Mouse (Mus musculus): ENCODE results near the gene Mcrip2. TPM values are rescaled to one million over a fixed set of nuclear protein-coding genes. Genes with fewer than 3 reads are reported as not detected.
A peak's percentile ranks its signal among the peaks of the same experiment; 100 is the strongest.

Mcrip2 gene
- polyA plus RNA-seq, 1 experiment from 2014 or later = 7.3 TPM

DNA sequence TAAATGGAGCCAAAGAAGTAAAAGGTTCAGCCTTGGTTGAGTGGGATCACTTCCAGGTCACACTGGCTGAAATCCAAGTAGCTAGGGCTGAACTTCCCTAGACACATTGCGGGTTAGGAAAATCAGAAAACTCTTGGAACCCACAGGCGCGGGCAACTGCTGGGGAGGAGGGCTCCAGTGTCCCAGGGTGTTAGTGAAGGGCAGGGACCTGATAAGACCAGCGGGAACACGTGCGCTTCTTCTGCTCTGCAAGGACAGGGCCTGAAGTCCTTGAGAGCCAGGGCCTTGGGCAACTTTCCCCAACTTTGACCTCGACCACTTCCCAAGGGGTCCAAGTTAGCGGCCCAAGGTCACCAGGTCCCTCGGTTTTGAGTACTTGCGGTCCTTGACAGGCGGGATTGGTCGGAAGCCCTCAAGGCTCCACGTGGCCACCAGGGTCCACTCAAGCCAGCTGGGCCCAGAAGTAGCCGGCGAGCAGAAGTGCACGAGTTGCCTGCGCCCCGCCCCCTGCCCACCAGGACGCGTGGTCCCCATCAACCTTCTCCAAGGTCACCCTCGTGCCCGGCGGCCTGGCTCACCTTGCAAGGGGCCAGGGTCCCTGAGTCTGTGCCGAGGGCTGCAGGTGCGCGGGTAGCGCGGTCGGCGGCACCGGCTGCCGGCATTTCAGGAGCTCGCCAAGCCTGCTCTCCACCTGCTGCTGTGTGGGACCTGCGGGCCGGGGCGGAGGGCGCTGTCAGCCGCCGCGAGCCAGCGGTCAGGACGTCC, 546 bp downstream of the Mcrip2 start:
- H3K4me2 ChIP-seq (ENCODE audit: low read depth, low read length) = peak overlapping the region; percentile 99
- no peaks in the 10 kb centered on the region for H3K36me3 ChIP-seq (replicated peaks; ENCODE audit: control insufficient read depth, insufficient read depth, low read depth, low read length)
- no peaks in the 10 kb centered on the region for H3K9me3 ChIP-seq (replicated peaks; ENCODE audit: control insufficient read depth, low read length)
- DNase-seq (ENCODE audit: low spot score) (peak; percentile 44), ATAC-seq (replicated peaks; ENCODE audit: insufficient number of reproducible peaks, low FRiP score, low TSS enrichment, low read depth) (peak; percentile 44)
- no peak overlapping the region for H3K27ac ChIP-seq (replicated peaks; ENCODE audit: low read depth, low read length)
- H3K9ac ChIP-seq (replicated peaks; ENCODE audit: low read length) = peak overlapping the region; percentile 55
- under 1% methylated on average over 41 of the region's 42 CpGs for WGBS
- H3K4me3 ChIP-seq (ENCODE audit: low read depth, low read length) = peak overlapping the region; percentile 75
- no peaks in the 10 kb centered on the region for H3K27me3 ChIP-seq (ENCODE audit: control insufficient read depth, insufficient read depth, low read length)
- H3K4me1 ChIP-seq (ENCODE audit: control insufficient read depth, insufficient read depth, low read length) = peaks cover 6% of the 10 kb centered on the region

DNA sequence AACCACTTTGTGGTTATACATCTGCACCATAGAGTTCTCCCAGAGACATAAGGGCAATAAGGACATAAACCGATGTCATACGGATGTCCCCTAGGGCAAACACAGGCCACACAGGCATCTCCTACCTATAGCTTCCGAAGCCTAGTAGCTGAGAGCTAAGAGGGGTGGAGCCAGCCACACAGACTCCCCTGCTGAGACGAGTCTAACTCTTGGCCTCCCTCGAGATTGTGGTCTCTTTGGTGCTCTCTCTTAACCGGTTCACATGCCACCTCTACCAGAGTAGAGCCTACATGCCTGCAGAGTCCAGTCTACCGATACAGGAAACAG, 1.1 kb downstream of the Mcrip2 start:
- Histone ChIP-seq H3K4me1 (ENCODE audit: control insufficient read depth, insufficient read depth, low read length) (peaks cover 6% of the 10 kb centered on the region), H3K27ac (replicated peaks; ENCODE audit: low read depth, low read length) (no peak overlapping the region), H3K27me3 (ENCODE audit: control insufficient read depth, insufficient read depth, low read length) (no peaks in the 10 kb centered on the region), H3K4me2 (ENCODE audit: low read depth, low read length) (peak overlapping the region; percentile 99), H3K36me3 (replicated peaks; ENCODE audit: control insufficient read depth, insufficient read depth, low read depth, low read length) (no peaks in the 10 kb centered on the region), H3K9ac (replicated peaks; ENCODE audit: low read length) (no peak overlapping the region), H3K4me3 (ENCODE audit: low read depth, low read length) (peak overlapping the region; percentile 75), H3K9me3 (replicated peaks; ENCODE audit: control insufficient read depth, low read length) (no peaks in the 10 kb centered on the region)
- ATAC-seq (replicated peaks; ENCODE audit: insufficient number of reproducible peaks, low FRiP score, low TSS enrichment, low read depth) (no peak), DNase-seq (ENCODE audit: low spot score) (no peak)
- 12% methylated on average over 7 of the region's 7 CpGs for WGBS

DNA sequence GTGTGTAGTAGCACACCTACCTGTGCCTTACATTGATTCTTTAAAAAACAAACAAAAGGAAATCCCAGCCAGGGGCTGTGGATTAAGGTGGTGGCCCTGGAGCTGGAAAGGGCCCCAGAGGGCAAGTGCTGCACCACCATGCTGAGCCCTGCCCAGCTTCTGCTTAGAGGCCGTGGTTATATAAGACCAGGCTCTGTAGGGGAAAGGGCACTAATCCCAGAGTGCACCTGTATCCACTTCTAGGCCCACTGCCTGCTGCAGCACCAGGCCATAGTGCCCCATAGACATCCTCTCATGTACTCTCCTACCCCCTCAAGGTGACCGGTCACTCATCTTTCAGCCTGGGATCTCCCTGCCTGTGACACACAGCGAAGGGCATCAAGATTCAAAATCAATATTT, 2.4 kb downstream of the Mcrip2 start:
- Histone ChIP-seq H3K36me3 (replicated peaks; ENCODE audit: control insufficient read depth, insufficient read depth, low read depth, low read length) (no peaks in the 10 kb centered on the region), H3K4me1 (ENCODE audit: control insufficient read depth, insufficient read depth, low read length) (peaks cover 10% of the 10 kb centered on the region), H3K4me2 (ENCODE audit: low read depth, low read length) (no peak overlapping the region), H3K9ac (replicated peaks; ENCODE audit: low read length) (no peak overlapping the region), H3K27me3 (ENCODE audit: control insufficient read depth, insufficient read depth, low read length) (no peaks in the 10 kb centered on the region), H3K27ac (replicated peaks; ENCODE audit: low read depth, low read length) (no peak overlapping the region), H3K4me3 (ENCODE audit: low read depth, low read length) (no peak overlapping the region), H3K9me3 (replicated peaks; ENCODE audit: control insufficient read depth, low read length) (no peaks in the 10 kb centered on the region)
- WGBS = 86% methylated on average over 3 of the region's 3 CpGs
- DNase-seq (ENCODE audit: low spot score) (no peak), ATAC-seq (replicated peaks; ENCODE audit: insufficient number of reproducible peaks, low FRiP score, low TSS enrichment, low read depth) (no peak)

DNA sequence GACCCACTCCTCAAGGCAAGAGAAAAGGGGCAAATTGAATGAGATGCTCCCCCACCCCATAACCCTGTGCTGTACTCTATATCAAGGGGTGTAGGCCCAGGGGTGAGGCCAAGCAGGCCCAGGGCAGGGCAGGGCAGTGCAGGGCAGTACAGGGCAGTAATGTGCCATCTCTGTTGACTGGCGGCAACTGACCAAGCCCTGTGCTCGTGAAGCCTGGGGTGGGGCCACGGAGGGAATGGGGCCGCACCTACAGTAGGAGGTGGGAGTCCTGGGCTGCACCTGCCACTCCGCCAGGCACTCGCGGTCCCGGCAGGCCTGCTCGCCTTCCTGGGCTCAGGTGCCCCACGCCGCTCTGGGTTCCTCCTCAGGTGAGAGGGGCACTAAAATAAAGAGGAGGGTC, 3.3 kb downstream of the Mcrip2 start:
- Histone ChIP-seq H3K4me3 (ENCODE audit: low read depth, low read length) (no peak overlapping the region), H3K9me3 (replicated peaks; ENCODE audit: control insufficient read depth, low read length) (no peaks in the 10 kb centered on the region), H3K9ac (replicated peaks; ENCODE audit: low read length) (no peak overlapping the region), H3K36me3 (replicated peaks; ENCODE audit: control insufficient read depth, insufficient read depth, low read depth, low read length) (no peaks in the 10 kb centered on the region), H3K4me1 (ENCODE audit: control insufficient read depth, insufficient read depth, low read length) (peaks cover 15% of the 10 kb centered on the region), H3K4me2 (ENCODE audit: low read depth, low read length) (no peak overlapping the region), H3K27ac (replicated peaks; ENCODE audit: low read depth, low read length) (no peak overlapping the region), H3K27me3 (ENCODE audit: control insufficient read depth, insufficient read depth, low read length) (no peaks in the 10 kb centered on the region)
- 87% methylated on average over 11 of the region's 11 CpGs for WGBS
- DNase-seq (ENCODE audit: low spot score) (no peak), ATAC-seq (replicated peaks; ENCODE audit: insufficient number of reproducible peaks, low FRiP score, low TSS enrichment, low read depth) (no peak)

DNA sequence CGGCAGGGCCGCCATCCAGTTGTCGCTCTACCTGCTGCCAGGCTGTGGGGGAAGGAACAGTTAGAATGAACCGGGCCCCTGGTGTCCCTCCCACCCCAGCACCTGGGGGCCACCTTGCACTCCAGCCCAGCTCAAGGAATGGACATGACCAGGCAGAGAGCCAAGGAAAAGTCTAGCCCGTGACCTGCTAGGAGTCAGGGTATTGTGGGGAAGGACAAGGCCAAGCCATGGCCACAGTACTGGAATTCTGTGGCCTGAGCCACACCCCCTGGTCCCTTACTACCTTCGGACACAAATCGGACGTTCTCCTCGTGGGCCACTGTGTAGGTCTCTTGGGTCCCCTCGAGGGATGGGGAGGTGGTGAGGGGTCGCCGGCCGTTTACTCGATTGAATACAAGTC, 4.3 kb downstream of the Mcrip2 start:
- no peak for DNase-seq (ENCODE audit: low spot score)
- WGBS = 92% methylated on average over 14 of the region's 14 CpGs
- ATAC-seq (replicated peaks; ENCODE audit: insufficient number of reproducible peaks, low FRiP score, low TSS enrichment, low read depth) = no peak

DNA sequence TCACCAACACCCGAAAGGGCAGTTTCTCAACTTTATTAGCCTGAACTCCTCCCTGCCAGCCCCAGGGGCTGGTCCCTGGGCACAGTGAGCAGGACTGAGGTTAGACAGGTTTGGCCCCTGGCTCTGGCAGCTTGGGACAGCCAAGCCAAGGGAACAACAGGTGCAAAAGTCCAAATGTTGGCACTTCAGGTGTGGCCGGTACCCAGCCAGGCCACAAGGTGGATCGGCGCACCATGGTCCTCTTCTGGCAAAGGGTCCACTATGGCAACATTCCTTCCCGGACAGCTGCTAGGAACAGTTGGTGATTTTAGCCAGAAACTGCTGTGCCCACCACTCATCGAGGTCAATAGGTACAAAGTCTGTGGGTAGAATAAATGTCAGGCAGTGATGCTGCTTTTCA, 4.9 kb downstream of the Mcrip2 start:
- WGBS = 94% methylated on average over 6 of the region's 6 CpGs
- H3K9me3 ChIP-seq (replicated peaks; ENCODE audit: control insufficient read depth, low read length) = no peaks in the 10 kb centered on the region
- H3K27ac ChIP-seq (replicated peaks; ENCODE audit: low read depth, low read length) = no peak overlapping the region
- H3K27me3 ChIP-seq (ENCODE audit: control insufficient read depth, insufficient read depth, low read length) = no peaks in the 10 kb centered on the region
- ATAC-seq (replicated peaks; ENCODE audit: insufficient number of reproducible peaks, low FRiP score, low TSS enrichment, low read depth) = no peak
- DNase-seq (ENCODE audit: low spot score) = no peak
- H3K4me1 ChIP-seq (ENCODE audit: control insufficient read depth, insufficient read depth, low read length) = peaks cover 15% of the 10 kb centered on the region
- H3K36me3 ChIP-seq (replicated peaks; ENCODE audit: control insufficient read depth, insufficient read depth, low read depth, low read length) = no peaks in the 10 kb centered on the region
- no peak overlapping the region for H3K9ac ChIP-seq (replicated peaks; ENCODE audit: low read length)
- H3K4me3 ChIP-seq (ENCODE audit: low read depth, low read length) = no peak overlapping the region
- H3K4me2 ChIP-seq (ENCODE audit: low read depth, low read length) = no peak overlapping the region

More for the DNA sequence above, 4.3 kb downstream of the Mcrip2 start:
- H3K4me3 ChIP-seq (ENCODE audit: low read depth, low read length) = no peak overlapping the region
- H3K27me3 ChIP-seq (ENCODE audit: control insufficient read depth, insufficient read depth, low read length) = no peaks in the 10 kb centered on the region
- H3K27ac ChIP-seq (replicated peaks; ENCODE audit: low read depth, low read length) = no peak overlapping the region
- H3K4me1 ChIP-seq (ENCODE audit: control insufficient read depth, insufficient read depth, low read length) = peaks cover 15% of the 10 kb centered on the region
- H3K9me3 ChIP-seq (replicated peaks; ENCODE audit: control insufficient read depth, low read length) = no peaks in the 10 kb centered on the region
- no peak overlapping the region for H3K4me2 ChIP-seq (ENCODE audit: low read depth, low read length)
- H3K9ac ChIP-seq (replicated peaks; ENCODE audit: low read length) = no peak overlapping the region; the same call in 1 of the 2 replicates
- no peaks in the 10 kb centered on the region for H3K36me3 ChIP-seq (replicated peaks; ENCODE audit: control insufficient read depth, insufficient read depth, low read depth, low read length)

DNA sequence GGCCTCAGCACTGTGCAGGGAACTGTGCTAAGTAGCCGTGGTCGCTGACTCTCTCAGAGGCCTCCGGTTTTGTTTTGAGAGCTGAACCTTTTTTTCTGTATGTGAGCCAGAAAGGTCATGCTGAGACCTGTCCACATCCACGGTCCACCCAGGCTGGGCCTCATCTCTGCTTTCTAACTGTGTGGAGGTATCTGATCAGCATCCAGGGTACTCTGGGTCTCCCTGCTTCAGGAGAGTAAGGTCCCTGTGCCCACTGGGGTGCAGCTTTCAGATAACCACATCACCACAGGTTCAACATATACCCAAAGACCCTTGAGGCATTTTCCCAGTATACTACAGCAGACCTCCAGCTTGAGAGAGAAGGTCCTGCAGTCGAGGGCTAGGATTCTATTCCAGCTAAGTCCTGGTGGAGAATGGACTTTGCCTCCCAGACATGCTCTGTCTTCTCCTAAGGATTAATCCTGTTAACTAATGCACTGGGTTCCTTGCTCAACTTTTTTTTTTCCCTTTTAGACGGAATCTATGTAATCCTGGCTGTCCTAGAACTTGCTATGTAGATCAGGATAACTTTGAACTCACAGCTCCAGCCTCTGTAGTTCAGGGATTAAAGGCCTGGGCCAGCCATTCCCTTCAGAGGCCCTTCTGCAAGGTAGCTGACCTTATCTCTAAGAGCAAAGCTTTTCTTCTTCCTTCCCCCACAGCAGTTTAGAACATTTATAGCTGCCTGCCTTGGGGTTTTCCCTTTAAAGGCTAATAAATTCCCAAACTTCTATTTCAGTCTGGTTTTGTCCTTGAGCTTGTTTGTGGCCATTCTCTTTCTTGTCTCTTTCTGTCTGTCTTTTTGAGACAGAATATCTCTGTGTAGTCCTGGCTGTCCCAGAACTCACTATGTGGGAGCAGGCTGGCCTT, 6.6 kb downstream of the Mcrip2 start:
- peaks cover 9% of the 10 kb centered on the region for H3K4me1 ChIP-seq (ENCODE audit: control insufficient read depth, insufficient read depth, low read length)

More for the DNA sequence above, 6.6 kb downstream of the Mcrip2 start:
- no peaks in the 10 kb centered on the region for H3K36me3 ChIP-seq (replicated peaks; ENCODE audit: control insufficient read depth, insufficient read depth, low read depth, low read length)
- H3K27me3 ChIP-seq (ENCODE audit: control insufficient read depth, insufficient read depth, low read length) = no peaks in the 10 kb centered on the region
- H3K9ac ChIP-seq (replicated peaks; ENCODE audit: low read length) = peak overlapping the region; percentile 75
- H3K4me3 ChIP-seq (ENCODE audit: low read depth, low read length) = peak overlapping the region; percentile 54
- ATAC-seq (replicated peaks; ENCODE audit: insufficient number of reproducible peaks, low FRiP score, low TSS enrichment, low read depth) (peak; percentile 50; the same call in 1 of the 2 replicates), DNase-seq (ENCODE audit: low spot score) (no peak)
- WGBS = 10% methylated on average over 6 of the region's 6 CpGs
- peak overlapping the region; percentile 76 for H3K27ac ChIP-seq (replicated peaks; ENCODE audit: low read depth, low read length)
- no peaks in the 10 kb centered on the region for H3K9me3 ChIP-seq (replicated peaks; ENCODE audit: control insufficient read depth, low read length)
- peak overlapping the region; percentile 81 for H3K4me2 ChIP-seq (ENCODE audit: low read depth, low read length)
